Mouse (Mus musculus) olfactory bulb, adult 2 months (tissue): Measurements from ENCODE around the gene Lman1l. TPM values are rescaled to one million over a fixed set of nuclear protein-coding genes. Genes with fewer than 3 reads are reported as not detected.

ENCODE experiments used
- H3K27ac ChIP-seq: fragments of 200-500 bp; 2 replicates; pipeline ENCODE4 v1.5.1; 2012; ENCODE audit warnings: low read depth, low read length; ENCODE audit not compliant: insufficient read depth
- H3K4me1 ChIP-seq: fragments of 200-500 bp; 2 replicates; pipeline ENCODE4 v1.6.1; 2012; ENCODE audit warnings: low read length; ENCODE audit not compliant: control insufficient read depth, insufficient read depth
- H3K4me3 ChIP-seq: fragments of 200-500 bp; 2 replicates; pipeline ENCODE4 v1.5.1; 2012; ENCODE audit warnings: mild to moderate bottlenecking, low read depth, low read length, moderate library complexity; ENCODE audit not compliant: insufficient read depth
- CTCF ChIP-seq: fragments of 200-500 bp; IDR thresholded peaks from 2 replicates; pipeline ENCODE4 v1.5.1; 2012; ENCODE audit warnings: low read depth, mild to moderate bottlenecking, low read length, moderate library complexity; ENCODE audit not compliant: insufficient read depth
- POLR2A ChIP-seq: fragments of 200-500 bp; IDR thresholded peaks from 2 replicates; pipeline ENCODE4 v1.6.1; 2012; ENCODE audit warnings: mild to moderate bottlenecking, low read depth, low read length, moderate library complexity; ENCODE audit not compliant: insufficient read depth
- WGBS: fragments of 180-500 bp; shearing (Covaris S2); methylation state at CpG from one replicate; pipeline ENCODE4 v1.1.7; 2018; 5-methylcytosine and 5-hydroxymethylcytosine counted together
- polyA plus RNA-seq: library from polyadenylated mRNA; stranded (reverse); fragments of >200 nt; gene quantifications from 2 replicates; pipeline ENCODE4 v1.2.4, GENCODE M21; 2012; ENCODE audit warnings: low replicate concordance; ENCODE audit not compliant: missing spikeins, insufficient read depth, insufficient read length

Gene Lman1l
- polyA plus RNA-seq, 1 experiment: not detected

DNA sequence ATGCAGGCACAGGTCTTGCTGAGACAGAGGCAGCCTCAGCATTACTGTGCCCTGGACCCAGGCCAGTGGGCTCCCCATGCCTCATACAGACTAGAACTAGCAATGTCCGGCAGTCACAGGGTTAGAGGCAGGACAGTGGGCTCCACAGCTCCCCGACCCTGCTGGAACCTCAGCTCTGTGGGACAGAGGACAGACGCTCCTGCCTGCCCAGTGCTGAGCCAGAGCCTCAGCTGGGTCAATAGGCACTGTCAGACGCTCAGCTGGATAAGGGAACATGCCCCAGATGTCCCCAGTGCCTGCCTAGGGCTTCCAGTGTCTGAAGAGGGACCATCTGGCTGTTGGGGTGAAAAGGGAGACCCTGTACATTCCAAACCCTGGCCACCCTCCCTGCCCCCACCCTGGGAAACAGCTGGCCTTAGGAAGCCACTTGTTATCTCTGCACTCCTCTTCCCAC, 22.6 kb downstream of the Lman1l start:
- no peak overlapping the region for H3K27ac ChIP-seq
- TF ChIP-seq CTCF: no peak
- no peak for TF ChIP-seq POLR2A
- peaks cover 22% of the 10 kb centered on the region for H3K4me1 ChIP-seq
- no peak overlapping the region for H3K4me3 ChIP-seq
- 56% methylated on average over 4 of the region's 4 CpGs for WGBS

DNA sequence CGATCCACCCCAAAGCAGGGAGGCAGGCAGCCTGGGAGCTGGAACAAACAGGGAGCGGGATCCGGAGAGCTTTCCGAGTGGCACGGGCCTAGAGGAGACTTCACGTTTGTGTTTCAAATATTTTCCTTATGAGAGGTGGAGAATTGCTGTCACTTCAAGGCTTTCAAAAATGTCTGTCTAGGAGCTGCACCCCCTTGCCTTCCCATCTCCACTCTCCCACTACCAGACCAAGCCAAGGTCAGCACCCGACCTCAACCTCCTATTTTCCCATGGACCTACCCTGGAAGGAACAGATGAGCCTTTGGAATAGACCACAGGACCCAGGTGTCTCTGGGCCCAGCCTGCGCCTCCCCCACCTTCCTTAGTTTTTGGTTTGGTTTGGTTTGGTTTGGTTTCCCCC, 23.3 kb downstream of the Lman1l start:
- TF ChIP-seq CTCF (no peak), POLR2A (no peak)
- H3K4me1 ChIP-seq: peaks cover 20% of the 10 kb centered on the region
- 91% methylated on average over 8 of the region's 8 CpGs for WGBS

DNA sequence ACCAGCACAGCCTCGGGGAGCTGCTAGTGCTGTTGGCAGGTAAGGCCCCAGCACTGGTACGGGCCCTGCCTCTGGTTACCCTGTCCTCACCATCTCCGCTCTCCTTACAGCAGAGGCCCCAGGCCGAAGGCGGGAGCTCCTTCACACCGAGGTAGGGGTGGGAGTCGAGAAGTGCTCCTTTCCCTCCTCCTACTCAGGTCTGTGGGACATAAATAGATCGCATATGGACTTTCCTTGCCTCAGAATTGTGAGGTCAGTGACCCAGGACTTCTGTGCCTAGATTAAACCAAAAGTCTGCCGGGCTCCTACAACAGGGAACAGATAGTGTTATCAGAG, 26.4 kb downstream of the Lman1l start:
- H3K4me3 ChIP-seq: no peak overlapping the region

More for the DNA sequence above, 23.3 kb downstream of the Lman1l start:
- Histone ChIP-seq H3K27ac (no peak overlapping the region), H3K4me3 (no peak overlapping the region)

DNA sequence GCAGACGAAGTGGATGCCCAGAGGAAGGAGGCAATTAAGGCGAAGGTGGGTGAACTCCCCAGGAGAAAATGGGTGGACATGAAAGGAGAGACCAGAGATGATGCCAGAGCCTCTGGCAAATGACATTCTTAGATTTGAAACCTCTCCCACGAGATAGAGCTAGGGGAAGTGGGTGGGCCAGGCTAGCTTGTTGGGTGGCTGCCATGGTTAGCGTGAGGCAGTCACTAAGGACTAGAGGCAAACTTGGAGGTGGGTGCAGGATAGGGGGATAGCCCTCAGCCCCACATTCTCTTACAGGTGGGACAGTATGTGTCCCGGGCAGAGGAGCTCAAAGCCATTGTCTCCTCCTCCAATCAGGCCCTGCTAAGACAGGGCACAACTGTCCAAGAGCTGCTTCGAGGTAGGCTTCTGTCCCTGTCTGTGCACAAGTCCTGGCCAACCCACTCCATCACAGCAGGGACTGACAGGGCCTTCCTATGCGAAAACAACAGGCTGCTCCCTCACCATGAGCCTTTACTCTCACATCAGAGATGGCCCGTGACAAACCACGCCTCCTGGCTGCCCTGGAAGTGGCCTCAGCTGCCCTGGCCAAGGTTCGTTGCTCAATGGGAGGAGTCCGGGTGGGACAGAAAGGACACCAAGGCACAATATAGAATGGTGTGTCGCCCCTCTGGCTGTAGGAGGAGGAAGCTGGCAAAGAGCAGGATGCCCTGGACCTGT, 27.0 kb downstream of the Lman1l start:
- Histone ChIP-seq H3K4me1 (peaks cover 14% of the 10 kb centered on the region), H3K4me3 (no peak overlapping the region), H3K27ac (no peak overlapping the region)
- TF ChIP-seq POLR2A (no peak), CTCF (no peak)
- WGBS: 74% methylated on average over 12 of the region's 12 CpGs

More for the DNA sequence above, 26.4 kb downstream of the Lman1l start:
- H3K4me1 ChIP-seq: peaks cover 16% of the 10 kb centered on the region
- 85% methylated on average over 9 of the region's 9 CpGs for WGBS
- no peak overlapping the region for H3K27ac ChIP-seq
- no peak for TF ChIP-seq CTCF
- no peak for TF ChIP-seq POLR2A

DNA sequence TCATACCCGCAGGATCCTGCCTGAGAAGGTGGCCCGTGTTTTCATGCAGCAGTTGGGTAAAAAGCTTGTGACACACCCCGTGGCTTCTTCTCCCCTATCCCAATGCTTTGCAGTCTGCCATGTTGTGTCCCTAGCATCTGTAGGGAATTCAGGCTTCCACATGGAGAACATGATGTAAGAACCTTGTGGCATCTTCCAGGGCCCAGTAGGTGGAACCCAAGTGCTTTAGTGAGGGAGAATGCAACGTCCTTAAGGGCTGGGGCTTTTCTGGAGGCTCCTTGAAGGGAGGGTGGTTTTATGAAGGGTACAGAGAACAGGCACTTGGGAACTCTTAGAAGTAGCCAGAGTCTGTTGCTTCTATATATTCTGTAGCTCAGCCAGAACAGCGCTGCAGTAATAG, 29.8 kb downstream of the Lman1l start:
- no peak for TF ChIP-seq POLR2A
- no peak for TF ChIP-seq CTCF
- H3K4me3 ChIP-seq: no peak overlapping the region
- 36% methylated on average over 5 of the region's 5 CpGs for WGBS

DNA sequence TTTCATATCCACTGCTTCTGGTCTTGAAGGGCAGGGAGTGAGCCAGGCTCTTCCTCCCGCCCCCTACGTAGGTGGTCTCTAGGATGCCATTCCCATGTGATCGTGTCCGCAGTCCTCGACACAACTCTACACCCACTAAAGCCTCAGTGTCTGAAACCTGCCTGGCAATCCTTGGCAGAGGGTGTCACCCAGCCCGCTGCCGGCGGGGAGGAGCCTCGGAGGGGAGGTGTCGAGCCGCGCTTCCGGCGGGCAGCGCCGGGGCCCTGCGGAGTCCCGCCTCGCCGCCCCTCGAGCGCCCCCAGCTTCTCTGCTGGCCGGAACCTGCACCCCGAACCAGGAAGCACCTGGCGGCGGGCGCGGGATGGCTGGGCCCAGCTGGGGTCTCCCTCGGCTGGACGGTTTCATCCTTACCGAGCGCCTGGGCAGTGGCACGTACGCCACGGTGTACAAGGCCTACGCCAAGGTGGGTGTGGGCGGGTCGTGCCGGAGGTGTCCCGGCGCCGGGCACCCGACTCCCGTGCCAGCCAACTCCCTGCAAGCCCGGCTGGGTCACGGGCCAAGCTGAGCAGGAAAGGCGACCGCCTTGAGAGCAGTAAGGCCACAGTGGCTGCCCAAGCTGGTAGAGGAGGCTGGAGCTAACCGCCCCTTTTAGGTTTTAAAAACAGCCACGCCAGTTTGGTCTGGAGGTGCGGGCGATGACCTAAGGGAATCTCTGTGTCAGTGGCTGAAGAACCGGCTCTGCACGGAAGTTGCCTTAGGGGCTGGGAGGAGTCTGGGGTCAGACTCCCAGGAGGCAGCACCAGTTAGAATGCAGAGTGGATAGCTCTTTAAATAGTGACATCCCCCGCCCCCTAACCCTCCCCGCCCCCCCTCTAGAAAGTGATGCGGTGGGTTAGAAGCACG, 31.1 kb downstream of the Lman1l start, which contains the start of gene Ulk3:
Gene Ulk3 (plus strand): TSS at position 229 of the 903 bp plus-strand sequence.
- under 1% methylated on average over 58 of the region's 58 CpGs for WGBS
- peak within 1 kb of the TSS; percentile 86 for H3K4me3 ChIP-seq
- no peak for TF ChIP-seq CTCF
- peak; percentile 29; the same call in 1 of the 2 replicates for TF ChIP-seq POLR2A
- H3K27ac ChIP-seq: peak within 1 kb of the TSS; percentile 14; the same call in 1 of the 2 replicates
- H3K4me1 ChIP-seq: peaks cover 7% of the 10 kb centered on the region

More for the DNA sequence above, 29.8 kb downstream of the Lman1l start:
- Histone ChIP-seq H3K4me1 (peaks cover 7% of the 10 kb centered on the region), H3K27ac (no peak overlapping the region)

DNA sequence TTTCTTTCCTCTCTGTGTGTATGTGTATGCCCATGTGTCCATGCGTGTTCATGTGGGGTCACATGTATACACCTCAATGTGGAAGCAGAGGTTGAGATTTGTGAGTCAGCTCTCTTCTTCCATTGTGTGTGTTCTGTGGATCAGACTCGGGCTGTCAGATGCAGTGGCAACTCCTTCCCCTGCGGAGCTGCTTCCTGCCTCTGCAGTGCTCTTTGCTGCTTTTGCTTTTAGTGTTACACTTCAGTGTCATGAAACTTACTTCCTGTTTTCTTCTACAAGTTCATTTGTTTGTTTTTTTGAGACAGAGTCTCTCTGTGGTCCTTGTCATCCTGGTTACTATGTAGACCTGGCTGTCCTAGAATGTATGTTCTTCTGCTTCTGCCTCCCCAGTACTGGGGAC, 35.6 kb downstream of the Lman1l start:
- WGBS: 70% methylated on average over 3 of the region's 3 CpGs
- no peak overlapping the region for H3K27ac ChIP-seq
- H3K4me1 ChIP-seq: peaks cover 3% of the 10 kb centered on the region
- no peak for TF ChIP-seq CTCF
- no peak for TF ChIP-seq POLR2A
- H3K4me3 ChIP-seq: no peak overlapping the region

DNA sequence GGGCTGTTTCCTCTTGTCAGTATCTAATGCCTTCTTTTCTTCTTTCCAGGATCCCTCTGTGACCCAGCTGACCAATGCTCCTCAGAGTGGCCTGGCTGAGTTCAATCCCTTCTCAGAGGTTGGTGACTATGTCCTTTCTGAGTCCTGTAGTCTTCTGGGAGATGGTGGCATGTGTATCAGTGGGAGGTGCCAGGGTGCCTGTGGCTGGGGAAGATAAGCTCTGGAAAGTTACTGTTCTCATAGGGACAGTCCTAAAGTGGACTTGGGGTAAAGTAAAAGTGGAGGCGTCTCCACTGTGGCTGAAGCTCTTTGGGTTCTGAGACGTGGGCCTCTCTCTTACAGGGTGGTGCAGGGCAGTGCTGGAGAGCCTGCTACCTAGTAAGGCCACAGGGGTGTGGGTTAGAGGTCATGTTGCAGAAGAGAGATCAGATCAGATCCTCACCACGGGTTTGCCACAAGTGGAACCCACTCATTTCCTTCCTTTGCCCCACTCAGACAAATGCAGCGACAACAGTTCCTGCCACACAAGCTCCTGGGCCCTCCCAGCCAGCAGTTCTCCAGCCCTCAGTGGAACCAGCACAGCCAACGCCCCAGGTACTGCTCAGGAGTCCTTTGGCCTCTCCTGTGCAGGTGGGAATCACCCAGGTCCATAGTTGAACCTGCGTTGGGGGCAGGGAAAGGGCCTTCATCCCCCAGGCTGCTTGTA, 43.3 kb downstream of the Lman1l start:
- TF ChIP-seq CTCF: no peak
- TF ChIP-seq POLR2A: no peak
- Histone ChIP-seq H3K4me1 (no peaks in the 10 kb centered on the region), H3K4me3 (no peak overlapping the region), H3K27ac (no peak overlapping the region)
- 85% methylated on average over 6 of the region's 6 CpGs for WGBS

DNA sequence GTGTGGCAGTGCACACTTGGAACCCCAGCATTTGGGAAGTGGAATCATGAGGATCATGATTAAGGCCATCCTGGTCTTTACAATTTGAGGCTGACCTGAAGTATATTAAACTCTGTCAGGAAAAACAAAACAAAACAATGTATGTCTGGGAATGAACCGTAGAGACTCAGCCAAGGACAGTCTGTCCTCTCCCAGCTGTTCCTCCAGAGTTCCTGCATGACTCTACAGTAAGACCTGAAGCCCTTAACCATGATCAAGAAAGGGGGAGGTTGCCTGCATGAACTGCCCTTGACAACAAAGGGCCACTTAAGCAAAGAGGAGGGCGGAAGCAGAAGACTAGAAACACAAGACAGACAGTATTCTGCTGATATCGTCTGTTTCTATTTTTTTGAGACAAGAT, 45.0 kb downstream of the Lman1l start:
- H3K27ac ChIP-seq: no peak overlapping the region
- TF ChIP-seq CTCF (no peak), POLR2A (no peak)
- whole genome bisulfite sequencing: 78% methylated on average over 3 of the region's 3 CpGs
- H3K4me3 ChIP-seq: no peak overlapping the region
- no peaks in the 10 kb centered on the region for H3K4me1 ChIP-seq
